Mouse (Mus musculus) stomach, embryonic 15.5 days (tissue): ENCODE results near the gene Cpxm2. TPM values are rescaled to one million over a fixed set of nuclear protein-coding genes. Genes with fewer than 3 reads are reported as not detected.

Experiments
- ATAC-seq: fragments of 200-750 bp; cut with Nextera tagmentation; 2 replicates; pipeline ENCODE4 v1.8.0; 2017; ENCODE audit warnings: low read depth, moderate number of reproducible peaks, moderate TSS enrichment; ENCODE audit not compliant: insufficient read depth, low FRiP score
- H3K27ac ChIP-seq: fragments of 300-500 bp; sonication (generic); 2 replicates; pipeline ENCODE4 v1.5.1; 2015; ENCODE audit warnings: mild to moderate bottlenecking, inconsistent platforms
- H3K27me3 ChIP-seq: fragments of 300-500 bp; sonication (generic); replicated peaks from 2 replicates; pipeline ENCODE4 v1.6.1; 2015; ENCODE audit warnings: inconsistent platforms
- H3K36me3 ChIP-seq: fragments of 300-500 bp; sonication (generic); 2 replicates; pipeline ENCODE4 v1.6.1; 2015; ENCODE audit warnings: inconsistent platforms
- H3K4me1 ChIP-seq: fragments of 300-500 bp; sonication (generic); 2 replicates; pipeline ENCODE4 v1.6.1; 2015; ENCODE audit warnings: inconsistent platforms
- H3K4me2 ChIP-seq: fragments of 300-500 bp; sonication (generic); 2 replicates; pipeline ENCODE4 v1.6.1; 2015; ENCODE audit warnings: mild to moderate bottlenecking, inconsistent platforms
- H3K4me3 ChIP-seq: fragments of 300-500 bp; sonication (generic); replicated peaks from 2 replicates; pipeline ENCODE4 v1.5.1; 2015; ENCODE audit warnings: inconsistent platforms
- H3K9ac ChIP-seq: fragments of 300-500 bp; sonication (generic); 2 replicates; pipeline ENCODE4 v1.6.1; 2015; ENCODE audit warnings: inconsistent platforms
- H3K9me3 ChIP-seq: fragments of 300-500 bp; sonication (generic); 2 replicates; pipeline ENCODE4 v1.6.1; 2016; ENCODE audit warnings: inconsistent platforms
- WGBS: fragments of 180-500 bp; shearing (Covaris S2); methylation state at CpG from one replicate; pipeline ENCODE4 v1.1.7; 2015; 5-methylcytosine and 5-hydroxymethylcytosine counted together
- polyA plus RNA-seq: library from polyadenylated mRNA; unstranded; fragments of >200 nt; fragmentation: Nextera tagmentation; extraction: Ambion mirVana; gene quantifications from 2 replicates; pipeline ENCODE4 v1.2.1, GENCODE M21; 2015

Gene Cpxm2
- polyA plus RNA-seq, 1 experiment from 2014 or later, result 2.2 TPM

GRCm38 (mm10) chr7:132012969-132013679 is 141.4 kb downstream of the Cpxm2 start:
- WGBS, result 38% methylated on average over 1 of the region's 1 CpGs
- Histone ChIP-seq H3K4me1 (no peaks in the 10 kb centered on the region), H3K9me3 (no peaks in the 10 kb centered on the region), H3K9ac (no peak overlapping the region), H3K27ac (no peak overlapping the region), H3K27me3 (no peaks in the 10 kb centered on the region), H3K4me2 (no peak overlapping the region), H3K4me3 (no peak overlapping the region), H3K36me3 (no peaks in the 10 kb centered on the region)
- ATAC-seq, result no peak

GRCm38 (mm10) chr7:132009002-132009401 is 145.5 kb downstream of the Cpxm2 start:
- Histone ChIP-seq H3K9me3 (no peaks in the 10 kb centered on the region), H3K4me3 (no peak overlapping the region), H3K9ac (no peak overlapping the region), H3K4me1 (no peaks in the 10 kb centered on the region), H3K36me3 (no peaks in the 10 kb centered on the region), H3K27me3 (no peaks in the 10 kb centered on the region), H3K4me2 (no peak overlapping the region), H3K27ac (no peak overlapping the region)
- 64% methylated on average over 7 of the region's 7 CpGs for WGBS
- no peak for ATAC-seq

- Histone ChIP-seq H3K27me3 (no peaks in the 10 kb centered on the region), H3K4me1 (no peaks in the 10 kb centered on the region), H3K9me3 (no peaks in the 10 kb centered on the region), H3K27ac (no peak overlapping the region), H3K4me2 (no peak overlapping the region), H3K9ac (no peak overlapping the region), H3K36me3 (no peaks in the 10 kb centered on the region), H3K4me3 (no peak overlapping the region)
- ATAC-seq, result no peak
- 71% methylated on average over 14 of the region's 14 CpGs for WGBS
These were observed 148.4 kb downstream of the Cpxm2 start for GRCm38 (mm10) chr7:132005996-132006696.

DNA sequence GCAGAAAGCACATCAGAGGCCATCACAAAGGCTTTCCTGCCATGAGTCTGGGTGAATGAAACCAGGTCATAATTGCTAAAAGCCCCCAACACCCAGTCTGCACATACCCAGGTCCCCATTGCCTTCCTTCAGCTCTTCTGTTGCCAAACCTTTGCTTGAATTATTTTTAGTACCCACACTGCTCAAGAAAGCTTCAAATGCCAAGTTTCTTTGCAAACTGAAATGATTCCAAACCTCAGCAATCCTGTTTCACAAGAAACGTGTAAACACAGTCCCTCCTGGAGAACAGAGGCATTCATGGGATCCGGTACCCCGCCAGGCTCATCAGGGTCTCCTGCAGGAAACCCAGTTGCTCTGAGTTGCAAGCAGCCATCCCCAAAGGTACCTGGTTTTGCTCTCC is 161.7 kb downstream of the Cpxm2 start:
- Histone ChIP-seq H3K27me3 (no peaks in the 10 kb centered on the region), H3K9ac (no peak overlapping the region), H3K9me3 (no peaks in the 10 kb centered on the region), H3K27ac (no peak overlapping the region), H3K4me2 (no peak overlapping the region), H3K4me1 (no peaks in the 10 kb centered on the region), H3K36me3 (no peaks in the 10 kb centered on the region), H3K4me3 (no peak overlapping the region)
- ATAC-seq, result no peak
- 55% methylated on average over 3 of the region's 3 CpGs for WGBS

GRCm38 (mm10) chr7:131992226-131992625 is 162.3 kb downstream of the Cpxm2 start:
- Histone ChIP-seq H3K27me3 (no peaks in the 10 kb centered on the region), H3K27ac (no peak overlapping the region), H3K4me3 (no peak overlapping the region), H3K9ac (no peak overlapping the region), H3K9me3 (no peaks in the 10 kb centered on the region), H3K36me3 (no peaks in the 10 kb centered on the region), H3K4me1 (no peaks in the 10 kb centered on the region), H3K4me2 (no peak overlapping the region)
- 47% methylated on average over 1 of the region's 1 CpGs for WGBS
- no peak for ATAC-seq

DNA sequence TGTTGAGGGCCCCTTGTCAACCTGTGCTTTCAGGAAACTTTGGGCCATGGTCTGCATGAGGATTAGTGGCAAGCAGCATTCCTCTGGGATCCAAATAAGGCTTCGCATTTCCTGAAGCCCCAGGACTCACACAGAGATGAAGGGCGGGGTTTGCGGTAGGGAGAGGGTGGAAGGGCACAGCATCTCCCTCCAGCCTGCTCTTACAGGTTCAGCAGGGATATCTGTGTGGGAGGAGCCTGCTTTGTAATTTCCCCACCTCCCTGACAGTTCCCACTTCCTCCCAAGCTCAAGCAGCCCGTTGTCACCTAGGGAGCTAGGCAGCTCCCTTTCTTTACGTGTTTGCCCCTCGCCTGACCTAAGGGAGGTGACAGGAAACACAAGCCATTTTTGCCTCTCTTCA is 165.5 kb downstream of the Cpxm2 start:
- WGBS, result 19% methylated on average over 6 of the region's 6 CpGs

More for the DNA sequence above, 165.5 kb downstream of the Cpxm2 start:
- no peak overlapping the region for H3K4me2 ChIP-seq
- H3K27me3 ChIP-seq, result no peaks in the 10 kb centered on the region
- H3K27ac ChIP-seq, result no peak overlapping the region
- ATAC-seq, result no peak
- H3K4me3 ChIP-seq, result no peak overlapping the region
- H3K9ac ChIP-seq, result no peak overlapping the region
- no peaks in the 10 kb centered on the region for H3K9me3 ChIP-seq
- no peaks in the 10 kb centered on the region for H3K36me3 ChIP-seq
- H3K4me1 ChIP-seq, result no peaks in the 10 kb centered on the region

Other genes with a start within 250 kb of the Cpxm2 start
- not detected in 2 replicates for gene Gpr26, start 188.3 kb downstream of the Cpxm2 start, polyA plus RNA-seq
- gene Chst15, start 162.5 kb upstream of the Cpxm2 start, polyA plus RNA-seq, result 26.1 and 27.5 TPM in 2 replicates